Mouse (Mus musculus) CH12.LX (cell line): ENCODE results near the gene Hoxa7. TPM values are rescaled to one million over a fixed set of nuclear protein-coding genes. Genes with fewer than 3 reads are reported as not detected.

Experiments
- DNase-seq: peaks from one replicate; pipeline ENCODE4 v3.0.0-alpha.2; 2013; ENCODE audit errors: extremely low read depth
- H3K27ac ChIP-seq: 2 replicates; pipeline ENCODE4 v1.5.1; 2012; ENCODE audit warnings: low read depth, mild to moderate bottlenecking, control low read depth, moderate library complexity; ENCODE audit not compliant: insufficient read depth
- H3K27me3 ChIP-seq: replicated peaks from 2 replicates; pipeline ENCODE3; 2012; ENCODE audit warnings: inconsistent platforms
- H3K36me3 ChIP-seq, 2 experiments: replicated peaks in 1 of 2; 2 replicates each; pipeline versions ENCODE3 to v1.6.1; 2012; ENCODE audit warnings: inconsistent platforms in 1 of 2, low read length in 1 of 2, mild to moderate bottlenecking in 1 of 2, mixed read lengths in 1 of 2, moderate library complexity in 1 of 2; ENCODE audit not compliant: control insufficient read depth in 1 of 2, insufficient read depth in 1 of 2
- H3K4me1 ChIP-seq, 2 experiments: 2 replicates each; pipeline ENCODE4 v1.6.1; 2012; ENCODE audit warnings: inconsistent platforms in 1 of 2, moderate library complexity in 1 of 2; ENCODE audit not compliant: insufficient read depth in 2 of 2, control insufficient read depth in 1 of 2
- H3K4me2 ChIP-seq: 2 replicates; pipeline ENCODE4 v1.6.1; 2012; ENCODE audit warnings: low read depth, mild to moderate bottlenecking, control low read depth; ENCODE audit not compliant: poor library complexity, insufficient read depth, severe bottlenecking
- H3K4me3 ChIP-seq, 3 experiments: fragments of 150-350 bp in 1 of 3; sonication (generic) in 1 of 3; replicated peaks in 1 of 3; 2 replicates each; pipeline versions ENCODE3 to v1.5.1; 2011 to 2012; ENCODE audit warnings: low read depth in 2 of 3, low read length in 2 of 3, mild to moderate bottlenecking in 2 of 3, moderate library complexity in 2 of 3, control low read depth in 1 of 3, improper control_type of control experiment in 1 of 3, inconsistent platforms in 1 of 3, mixed read lengths in 1 of 3; ENCODE audit not compliant: poor library complexity in 1 of 3
- H3K79me2 ChIP-seq: replicated peaks from 2 replicates; pipeline ENCODE4 v1.6.1; 2012; ENCODE audit warnings: mild to moderate bottlenecking, moderate library complexity; ENCODE audit not compliant: control insufficient read depth, poor library complexity, insufficient read depth, severe bottlenecking; ENCODE audit errors: extremely low read depth
- H3K9ac ChIP-seq: 2 replicates; pipeline ENCODE4 v1.6.1; 2012; ENCODE audit warnings: low read depth, mild to moderate bottlenecking, control low read depth, moderate library complexity; ENCODE audit not compliant: insufficient read depth
- H3K9me3 ChIP-seq: replicated peaks from 2 replicates; pipeline ENCODE3; 2012; ENCODE audit warnings: low read length, inconsistent platforms, mixed read lengths
- BHLHE40 ChIP-seq: IDR thresholded peaks from 2 replicates; pipeline ENCODE4 v1.6.1; 2011; ENCODE audit warnings: mild to moderate bottlenecking, low read depth, low read length, improper control_type of control experiment
- CHD1 ChIP-seq: IDR thresholded peaks from 2 replicates; pipeline ENCODE4 v1.6.1; 2012; ENCODE audit warnings: low read depth, low read length, improper control_type of control experiment, inconsistent platforms
- CHD2 ChIP-seq: IDR thresholded peaks from 2 replicates; pipeline ENCODE4 v1.6.1; 2011; ENCODE audit warnings: low read length, improper control_type of control experiment
- E2F4 ChIP-seq: IDR thresholded peaks from 2 replicates; pipeline ENCODE4 v1.6.1; 2011; ENCODE audit warnings: low read depth, low read length, improper control_type of control experiment; ENCODE audit not compliant: insufficient replicate concordance
- ELF1 ChIP-seq: IDR thresholded peaks from 2 replicates; pipeline ENCODE4 v1.6.1; 2014; ENCODE audit warnings: low read depth, mild to moderate bottlenecking, inconsistent platforms, low read length, improper control_type of control experiment
- EP300 ChIP-seq: IDR thresholded peaks from 2 replicates; pipeline ENCODE4 v1.6.1; 2011; ENCODE audit warnings: low read length, improper control_type of control experiment
- ETS1 ChIP-seq: conservative IDR thresholded peaks from 2 replicates; pipeline ENCODE4 v1.6.1; 2012; ENCODE audit warnings: low read depth, mild to moderate bottlenecking, inconsistent platforms, low read length, improper control_type of control experiment, moderate library complexity
- GABPA ChIP-seq: IDR thresholded peaks from 2 replicates; pipeline ENCODE4 v1.6.1; 2012; ENCODE audit warnings: low read depth, low read length, improper control_type of control experiment, inconsistent platforms; ENCODE audit not compliant: insufficient replicate concordance
- HCFC1 ChIP-seq: IDR thresholded peaks from 2 replicates; pipeline ENCODE4 v1.6.1; 2012; ENCODE audit warnings: low read depth, mild to moderate bottlenecking, inconsistent platforms, low read length, improper control_type of control experiment
- IRF4 ChIP-seq: IDR thresholded peaks from 2 replicates; pipeline ENCODE4 v1.6.1; 2014; ENCODE audit warnings: low read depth, mild to moderate bottlenecking, inconsistent platforms, low read length, improper control_type of control experiment
- JUND ChIP-seq: conservative IDR thresholded peaks from 2 replicates; pipeline ENCODE4 v1.6.1; 2011; ENCODE audit warnings: low read depth, low read length, improper control_type of control experiment
- KAT2A ChIP-seq: IDR thresholded peaks from 2 replicates; pipeline ENCODE4 v1.6.1; 2012; ENCODE audit warnings: low read length, improper control_type of control experiment, inconsistent platforms; ENCODE audit not compliant: insufficient replicate concordance
- MAX ChIP-seq: IDR thresholded peaks from 2 replicates; pipeline ENCODE4 v1.6.1; 2011; ENCODE audit warnings: low read length, improper control_type of control experiment
- MAZ ChIP-seq: IDR thresholded peaks from 2 replicates; pipeline ENCODE4 v1.6.1; 2012; ENCODE audit warnings: low read depth, mild to moderate bottlenecking, inconsistent platforms, low read length, improper control_type of control experiment, moderate library complexity
- MEF2A ChIP-seq: IDR thresholded peaks from 2 replicates; pipeline ENCODE4 v1.6.1; 2014; ENCODE audit warnings: low read depth, mild to moderate bottlenecking, inconsistent platforms, low read length, improper control_type of control experiment, borderline replicate concordance
- MXI1 ChIP-seq: IDR thresholded peaks from 2 replicates; pipeline ENCODE4 v1.6.1; 2011; ENCODE audit warnings: mild to moderate bottlenecking, low read depth, low read length, improper control_type of control experiment
- MYC ChIP-seq: IDR thresholded peaks from 2 replicates; pipeline ENCODE4 v1.6.1; 2011; ENCODE audit warnings: low read depth, mild to moderate bottlenecking, improper control_type of control experiment, low read length
- NELFE ChIP-seq: IDR thresholded peaks from 2 replicates; pipeline ENCODE4 v1.6.1; 2011; ENCODE audit warnings: low read depth, low read length, improper control_type of control experiment
- NRF1 ChIP-seq: IDR thresholded peaks from 2 replicates; pipeline ENCODE4 v1.6.1; 2014; ENCODE audit warnings: low read depth, mild to moderate bottlenecking, inconsistent platforms, low read length, improper control_type of control experiment, moderate library complexity
- RAD21 ChIP-seq: IDR thresholded peaks from 2 replicates; pipeline ENCODE4 v1.6.1; 2011; ENCODE audit warnings: low read depth, mild to moderate bottlenecking, low read length, improper control_type of control experiment, moderate library complexity
- TCF12 ChIP-seq: IDR thresholded peaks from 2 replicates; pipeline ENCODE4 v1.6.1; 2014; ENCODE audit warnings: low read depth, mild to moderate bottlenecking, inconsistent platforms, low read length, improper control_type of control experiment
- ZC3H11A ChIP-seq: IDR thresholded peaks from 2 replicates; pipeline ENCODE4 v1.6.1; 2012; ENCODE audit warnings: low read depth, mild to moderate bottlenecking, inconsistent platforms, low read length, improper control_type of control experiment
- ZNF384 ChIP-seq: IDR thresholded peaks from 2 replicates; pipeline ENCODE4 v1.6.1; 2012; ENCODE audit warnings: low read depth, low read length, improper control_type of control experiment, inconsistent platforms
- dilution Hi-C: fragments of 300-500 bp; cut with MboI; formaldehyde crosslinking; loops from 2 replicates; pipeline ENCODE4 v1.14.3; 2020; ENCODE audit warnings: low sequenced_read_pairs; ENCODE audit not compliant: extremely low pct_unique_long_range_greater_than_20kb, extremely low pct_ligation_motif_present
- in situ Hi-C: fragments of 300-500 bp; cut with MboI; formaldehyde crosslinking; loops from 3 replicates; pipeline ENCODE4 v1.14.3; 2019; ENCODE audit warnings: low sequenced_read_pairs, low pct_ligation_motif_present, low pct_unique_long_range_greater_than_20kb, mixed read lengths
- polyA plus RNA-seq: library from polyadenylated mRNA; unstranded; fragments of >175 nt; gene quantifications from 2 replicates; pipeline ENCODE4 v1.2.1, GENCODE M21; 2012; ENCODE audit warnings: low read depth; ENCODE audit not compliant: insufficient read length
- total RNA-seq, 2 experiments: library from RNA; depleted of rRNA; stranded (reverse); fragments of 300-350 nt in 1 of 2; fragments of >200 nt in 1 of 2; gene quantifications; 2 replicates each; pipeline ENCODE4 v1.2.3; 2012 to 2014

The Hoxa7 gene
- total and polyA plus RNA-seq, 3 experiments, result 1.0 to 1.4 (median 1.1) TPM

- DNase-seq, result no peak
- dilution Hi-C loops, result no loop called here
- Histone ChIP-seq H3K4me3 (no peak overlapping the region), H3K79me2 (no peaks in the 10 kb centered on the region), H3K36me3 (peaks cover 16 to 30% of the 10 kb centered on the region in 2 experiments), H3K4me1 (peaks cover 0 to 5% of the 10 kb centered on the region in 2 experiments; a peak in 1 of 4 replicates), H3K27me3 (no peaks in the 10 kb centered on the region), H3K27ac (no peak overlapping the region), H3K9me3 (peaks cover 27% of the 10 kb centered on the region), H3K4me2 (no peak overlapping the region), H3K9ac (no peak overlapping the region)
- no peak for TF ChIP-seq ELF1
- no peak for TF ChIP-seq CHD1
- TF ChIP-seq ZC3H11A, result no peak
- no peak for TF ChIP-seq RAD21
- no peak for TF ChIP-seq HCFC1
- in situ Hi-C loops, result loop anchor here (25.0 kb wide), 1 partner anchor 188 kb away; the partner anchor contains the start of gene Skap2
Measured at GRCm38 (mm10) chr6:52200751-52201250, 20.9 kb downstream of the Hoxa7 start.

GRCm38 (mm10) chr6:52200073-52200750 lies 21.4 kb downstream of the Hoxa7 start:
- no peaks in the 10 kb centered on the region for H3K79me2 ChIP-seq
- H3K4me2 ChIP-seq, result no peak overlapping the region
- no peak for DNase-seq
- H3K9me3 ChIP-seq, result peaks cover 21% of the 10 kb centered on the region
- H3K36me3 ChIP-seq, result peaks cover 10 to 24% of the 10 kb centered on the region in 2 experiments
- no peak overlapping the region for H3K27ac ChIP-seq
- dilution Hi-C loops, result no loop called here
- no peak overlapping the region for H3K4me3 ChIP-seq
- TF ChIP-seq BHLHE40 (no peak), ZC3H11A (no peak), TCF12 (no peak), NRF1 (no peak), ETS1 (no peak), MYC (no peak), MEF2A (no peak), JUND (no peak), MAX (no peak), CHD2 (no peak), GABPA (no peak), MAZ (no peak), E2F4 (no peak), ELF1 (no peak), NELFE (no peak), KAT2A (no peak), ZNF384 (no peak), IRF4 (no peak), EP300 (no peak), MXI1 (no peak)
- H3K9ac ChIP-seq, result no peak overlapping the region
- peaks cover 0 to 5% of the 10 kb centered on the region in 2 experiments; a peak in 1 of 4 replicates for H3K4me1 ChIP-seq
- in situ Hi-C loops, result loop anchor here (25.0 kb wide), 1 partner anchor 188 kb away; the partner anchor contains the start of gene Skap2
- H3K27me3 ChIP-seq, result no peaks in the 10 kb centered on the region
